In the genomic region with DNA sequence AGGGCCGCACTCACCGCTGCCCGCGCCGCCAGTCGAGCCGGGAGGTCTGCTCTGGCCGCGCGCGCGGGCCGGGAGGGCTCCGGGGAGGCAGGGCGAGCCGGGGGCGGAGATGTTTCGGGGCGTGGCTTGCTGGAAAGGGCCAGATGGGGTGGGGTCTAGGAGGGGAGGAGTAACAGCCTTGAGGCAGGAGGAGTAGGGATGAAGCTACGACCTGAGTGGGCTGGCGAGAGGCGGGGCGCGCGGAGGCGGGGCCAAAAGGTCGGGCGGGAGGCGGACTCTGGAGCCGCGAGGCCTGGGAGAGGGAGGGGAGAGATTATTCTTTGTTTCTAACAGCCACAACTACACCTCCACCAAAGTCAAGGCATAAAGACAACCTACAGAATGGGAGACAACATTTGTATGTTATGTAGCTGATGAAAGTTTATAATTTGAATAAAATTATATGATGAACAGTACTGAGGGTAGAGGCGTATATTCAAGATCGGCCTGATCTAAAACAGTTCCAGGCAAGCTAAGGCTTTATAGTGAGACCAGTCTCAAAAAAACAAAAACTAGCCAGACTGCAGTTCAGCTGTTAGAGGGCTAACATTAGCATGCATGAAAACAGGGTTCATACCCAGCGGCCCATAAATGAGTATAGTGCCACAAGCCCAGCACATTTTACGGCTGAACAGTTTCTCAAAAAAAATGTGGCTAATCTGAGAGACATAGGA, we compare ENCODE assay signal across 8 mouse cellular contexts.
DNase-seq lines count a peak whose midpoint lies in the region; ATAC-seq lines count a peak whose summit lies in the region.

No protein-coding gene starts in this region.

- peak overlapping the region; percentile 85 for H3K9ac ChIP-seq in embryonic facial prominence, embryonic 11.5 days (replicated peaks; ENCODE audit: low read length)
- H3K9ac ChIP-seq in limb, embryonic 12.5 days (replicated peaks), result peak overlapping the region; percentile 78
- peak overlapping the region; percentile 62 for H3K9ac ChIP-seq in midbrain, embryonic 14.5 days (replicated peaks; ENCODE audit: low read length)

- H3K27me3 ChIP-seq in embryonic facial prominence, embryonic 11.5 days (ENCODE audit: control insufficient read depth, insufficient read depth, low read length), result no peaks in the 10 kb centered on the region
- no peaks in the 10 kb centered on the region for H3K27me3 ChIP-seq in limb, embryonic 12.5 days
- no peaks in the 10 kb centered on the region for H3K27me3 ChIP-seq in midbrain, embryonic 14.5 days (ENCODE audit: control insufficient read depth, insufficient read depth, low read length)

- no peaks in the 10 kb centered on the region for H3K9me3 ChIP-seq in embryonic facial prominence, embryonic 11.5 days (replicated peaks; ENCODE audit: control insufficient read depth, low read length)
- H3K9me3 ChIP-seq in limb, embryonic 12.5 days, result peaks cover 8% of the 10 kb centered on the region
- peaks cover 5% of the 10 kb centered on the region for H3K9me3 ChIP-seq in midbrain, embryonic 14.5 days (ENCODE audit: control insufficient read depth, low read length)

- WGBS in embryonic facial prominence, embryonic 11.5 days, result 10% methylated on average over 29 of the region's 35 CpGs
- 8% methylated on average over 35 of the region's 35 CpGs for WGBS in limb, embryonic 12.5 days
- WGBS in midbrain, embryonic 14.5 days, result 7% methylated on average over 35 of the region's 35 CpGs

- peak; percentile 97 for DNase-seq in 3134 (ENCODE audit: extremely low read depth, insufficient read length, low spot score)
- peak; percentile 96 for DNase-seq in adrenal gland, postnatal 25 days
- DNase-seq in embryonic facial prominence, embryonic 11.5 days (ENCODE audit: low spot score), result peak; percentile 96
- peak; percentile 100 for DNase-seq in heart, adult 11 months
- peak; percentile 94 for DNase-seq in kidney, adult 11 months
- DNase-seq in midbrain, embryonic 14.5 days, result peak; percentile 89
- DNase-seq in spleen, adult 12 weeks (ENCODE audit: low spot score), result peak; percentile 83

- H3K36me3 ChIP-seq in embryonic facial prominence, embryonic 11.5 days (replicated peaks; ENCODE audit: control insufficient read depth, insufficient read depth, low read depth, low read length), result peaks cover 4% of the 10 kb centered on the region
- H3K36me3 ChIP-seq in limb, embryonic 12.5 days, result peaks cover 22% of the 10 kb centered on the region
- no peaks in the 10 kb centered on the region for H3K36me3 ChIP-seq in midbrain, embryonic 14.5 days (ENCODE audit: control insufficient read depth, insufficient read depth, low read length)

- no peaks in the 10 kb centered on the region for H3K4me1 ChIP-seq in embryonic facial prominence, embryonic 11.5 days (ENCODE audit: control insufficient read depth, insufficient read depth, low read length)
- peaks cover 10% of the 10 kb centered on the region for H3K4me1 ChIP-seq in limb, embryonic 12.5 days (replicated peaks)
- 0 out of 2 replicates have a peak, but pooled peaks cover 4% of the 10 kb centered on the region for H3K4me1 ChIP-seq in midbrain, embryonic 14.5 days (ENCODE audit: control insufficient read depth, insufficient read depth, low read length)

- peak overlapping the region; percentile 79 for H3K4me2 ChIP-seq in embryonic facial prominence, embryonic 11.5 days (ENCODE audit: low read depth, low read length)
- peak overlapping the region; percentile 65 for H3K4me2 ChIP-seq in limb, embryonic 12.5 days
- peak overlapping the region; percentile 95 for H3K4me2 ChIP-seq in midbrain, embryonic 14.5 days (ENCODE audit: low read length)

- H3K4me3 ChIP-seq in embryonic facial prominence, embryonic 11.5 days (ENCODE audit: low read depth, low read length), result peak overlapping the region; percentile 74
- H3K4me3 ChIP-seq in limb, embryonic 12.5 days (replicated peaks), result peak overlapping the region; percentile 78
- peak overlapping the region; percentile 58 for H3K4me3 ChIP-seq in midbrain, embryonic 14.5 days (replicated peaks; ENCODE audit: low read depth, low read length)

- H3K27ac ChIP-seq in embryonic facial prominence, embryonic 11.5 days (replicated peaks; ENCODE audit: low read depth, low read length), result peak overlapping the region; percentile 62
- H3K27ac ChIP-seq in limb, embryonic 12.5 days, result peak overlapping the region; percentile 88
- 0 out of 2 replicates have a peak overlapping the region, but pooled peaks have one; percentile 20 for H3K27ac ChIP-seq in midbrain, embryonic 14.5 days (replicated peaks; ENCODE audit: low read depth, low read length)

- peak; percentile 95 for ATAC-seq in embryonic facial prominence, embryonic 11.5 days (replicated peaks; ENCODE audit: insufficient number of reproducible peaks, low FRiP score, low TSS enrichment, low read depth)
- peak; percentile 93 for ATAC-seq in limb, embryonic 12.5 days (ENCODE audit: insufficient number of reproducible peaks, insufficient read depth, low FRiP score, low TSS enrichment, low read depth)
- peak; percentile 93 for ATAC-seq in midbrain, embryonic 14.5 days (ENCODE audit: low FRiP score, low TSS enrichment)

Comparison
In these comparisons a context has a peak if more than half of its experiments do, and no peak if none do; other contexts are left out.
1. Peak in every context shown above with its lines: DNase-seq, ATAC-seq, H3K4me3 ChIP-seq and H3K27ac ChIP-seq.
2. H3K27ac ChIP-seq: peak in every context shown above with its lines; median percentile 88 in limb, embryonic 12.5 days; 62 in embryonic facial prominence, embryonic 11.5 days; 20 in midbrain, embryonic 14.5 days.